Mouse (Mus musculus): ENCODE results near the gene Psen2. TPM values are rescaled to one million over a fixed set of nuclear protein-coding genes. Genes with fewer than 3 reads are reported as not detected.

Gene Psen2
- polyA plus RNA-seq, 3 experiments from 2014 or later: 83.5 to 124 (median 120) TPM

Other genes starting within 250 kb of the Psen2 start
- gene Coq8a, start 63.8 kb downstream of the Psen2 start, polyA plus RNA-seq (2017; shearing (Covaris generic)): 10 to 100 TPM; 25.8 to 50.3 (median 43.8) TPM
- gene Itpkb, start 67.0 kb upstream of the Psen2 start, polyA plus RNA-seq (2017; shearing (Covaris generic)): 10 to 100 TPM; 25.3 to 58.2 (median 55.2) TPM
- not detected for gene Stum, start 220.1 kb upstream of the Psen2 start, polyA plus RNA-seq (2017; shearing (Covaris generic))

Data from inflammation-experienced regulatory T-cells, adult 6 months (primary cell).